Mouse (Mus musculus): ENCODE measurements around the gene Helt.

DNA sequence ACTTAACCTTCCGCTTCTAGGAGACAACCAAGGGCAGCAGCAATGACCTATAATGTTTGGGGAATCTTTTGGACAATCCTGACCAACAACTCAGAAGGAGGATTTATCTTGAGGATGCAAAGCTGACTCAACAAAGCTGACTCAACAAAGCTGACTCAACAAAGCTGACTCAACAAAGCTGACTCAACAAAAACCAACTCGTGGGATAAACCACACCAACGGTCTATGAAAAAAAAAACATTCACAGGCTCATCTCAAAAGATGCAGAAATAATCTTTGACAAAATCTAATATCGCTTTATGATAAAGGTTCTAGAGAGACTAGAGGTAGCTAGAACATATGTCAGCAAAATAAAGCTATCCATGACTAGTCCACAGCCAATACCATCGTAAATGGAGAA lies 24.3 kb upstream of the Helt start:
- no peak for TF ChIP-seq CTCF (IDR thresholded peaks at IDR 0.05; ENCODE audit: extremely low read depth, insufficient read depth, low read length)
- no peak for TF ChIP-seq POLR2A (IDR thresholded peaks at IDR 0.05; ENCODE audit: extremely low read depth, insufficient read depth, low read length)
